Mouse (Mus musculus) testis, postnatal 10 days (tissue): ENCODE measurements at regions not wholly inside any gene's neighbourhood (a gene's known extent, or its start where the extent isn't known, plus 50 kb on each side); places are given as distances from the start of the nearest gene placed in this dataset.
A peak's percentile ranks its signal among the peaks of the same experiment; 100 is the strongest.
"Not testable (repeated sequence)": the region's sequence is repeated elsewhere in the genome, so short reads cannot be mapped to it uniquely, and the experiment has no call there.

Experiments
- DNase-seq: peaks from one replicate; pipeline ENCODE4 v3.0.0; 2021; ENCODE audit warnings: low spot score

DNA sequence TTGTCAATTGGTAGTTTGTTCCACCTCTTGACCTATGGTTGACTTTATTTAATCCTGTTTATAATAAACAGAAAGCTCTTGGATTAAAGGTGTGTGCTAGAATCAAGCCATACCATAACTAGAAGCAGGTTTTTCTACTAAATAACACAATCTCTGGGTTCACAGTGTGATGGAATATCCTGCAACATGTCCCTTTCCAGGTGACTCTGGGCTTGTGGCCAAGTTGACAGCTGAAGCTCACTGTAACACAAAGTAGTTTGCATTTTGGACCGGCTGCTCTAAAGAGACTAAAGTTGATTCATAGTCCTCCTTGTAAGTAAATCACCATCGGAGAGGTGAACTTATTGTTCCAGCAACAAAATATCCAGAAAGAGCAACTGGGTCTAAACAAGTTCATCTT is 149.3 kb upstream of the Kctd3 start:
- no peak for DNase-seq

DNA sequence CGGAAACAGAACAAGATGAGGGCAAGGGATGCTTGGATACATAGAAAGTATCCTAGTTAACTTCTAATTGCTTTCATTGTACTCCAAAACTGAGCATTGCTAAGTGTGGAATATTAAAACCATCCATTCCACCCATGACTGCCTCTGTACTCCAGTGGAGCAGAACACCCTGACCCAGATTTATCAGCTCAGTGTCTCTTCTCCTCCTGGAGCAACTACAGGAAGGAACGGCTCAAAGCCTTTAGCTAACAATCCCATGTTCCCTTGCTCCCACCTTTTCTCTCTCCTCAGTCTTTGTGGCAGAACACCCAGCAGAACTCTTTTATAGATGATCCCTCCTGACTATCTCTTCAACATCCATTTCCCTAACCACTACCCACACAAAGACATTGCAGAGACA is 146.7 kb upstream of the Kctd3 start:
- no peak for DNase-seq

DNA sequence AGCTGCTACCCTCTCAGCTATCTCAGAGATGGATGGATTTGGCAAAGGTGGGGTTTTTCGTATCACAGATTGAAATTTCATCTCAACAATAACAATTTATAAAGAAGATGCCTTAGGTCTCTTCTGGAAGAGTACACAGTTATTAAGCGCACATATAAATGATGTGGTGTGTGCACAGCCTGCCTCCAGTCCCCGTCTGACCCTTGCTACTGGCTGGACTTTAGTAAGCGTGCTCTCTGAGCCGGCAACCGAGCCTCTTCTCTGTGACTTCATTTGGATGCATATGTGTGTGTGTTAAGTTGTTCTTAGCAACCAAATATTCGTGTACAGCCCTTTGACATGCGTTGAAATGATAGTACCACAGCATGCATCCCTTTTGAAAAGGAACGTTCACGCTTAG is 145.5 kb upstream of the Kctd3 start:
- DNase-seq, result no peak

DNA sequence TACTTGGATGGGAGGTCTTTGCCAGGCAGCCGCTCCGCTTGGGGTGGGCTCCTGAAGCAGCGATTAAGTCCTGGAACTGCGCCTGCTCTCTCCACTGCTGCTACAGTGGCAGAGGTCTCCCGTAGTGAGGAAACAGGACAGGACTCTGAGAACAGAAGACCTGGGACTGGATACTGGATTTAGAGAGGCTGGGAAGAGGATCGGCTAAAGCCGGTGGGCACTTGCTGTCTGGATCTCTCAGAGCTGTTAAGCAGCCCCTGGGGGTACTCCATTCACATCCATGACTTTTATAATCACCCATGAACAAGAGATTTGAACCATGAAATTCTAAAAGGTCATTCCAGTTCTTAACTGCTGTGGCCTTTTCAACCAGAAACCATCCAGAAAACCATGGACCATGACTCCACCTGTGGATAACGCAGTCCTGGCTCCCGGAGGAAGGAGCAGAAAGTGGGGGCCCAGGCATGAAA is 135.4 kb upstream of the Kctd3 start:
- no peak for DNase-seq

DNA sequence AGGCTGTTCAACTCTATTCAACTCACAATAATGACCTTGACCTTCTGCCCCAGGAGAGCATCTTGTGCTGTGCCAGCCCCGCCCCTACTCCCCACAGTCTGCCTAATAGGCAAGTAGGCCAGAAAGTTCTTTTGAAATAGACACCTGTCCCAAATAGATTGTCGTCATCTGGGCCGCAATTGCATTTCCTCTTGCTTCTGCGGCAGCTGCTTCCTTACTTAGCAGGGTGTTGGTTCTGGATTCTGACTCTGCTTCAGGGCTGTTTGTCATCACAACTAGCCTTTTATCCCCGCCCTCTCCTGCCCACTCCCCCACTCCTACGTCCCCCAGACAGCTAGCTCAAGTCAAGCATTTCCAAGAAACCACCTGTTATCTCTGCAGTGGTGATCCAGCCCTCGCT is 134.9 kb upstream of the Kctd3 start:
- no peak for DNase-seq

DNA sequence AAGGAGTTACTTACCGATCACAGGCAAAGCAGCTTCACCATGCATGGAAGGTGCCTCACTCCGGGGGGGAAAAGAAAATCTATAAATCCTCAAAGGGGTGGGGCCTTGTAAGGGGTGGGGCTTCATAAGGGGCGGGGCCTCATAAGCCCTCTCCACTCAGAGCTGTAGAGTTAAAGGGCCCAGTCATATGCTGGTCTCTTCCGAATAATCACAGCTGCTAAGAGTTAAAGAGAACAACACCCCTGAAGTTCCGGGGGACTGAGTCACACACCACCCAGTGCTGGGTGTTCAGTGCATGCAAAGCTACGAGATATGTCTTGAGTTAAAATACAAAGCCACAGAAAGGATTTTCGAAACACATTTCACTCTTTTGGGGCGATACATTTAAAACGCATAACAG is 134.1 kb upstream of the Kctd3 start:
- DNase-seq, result no peak

DNA sequence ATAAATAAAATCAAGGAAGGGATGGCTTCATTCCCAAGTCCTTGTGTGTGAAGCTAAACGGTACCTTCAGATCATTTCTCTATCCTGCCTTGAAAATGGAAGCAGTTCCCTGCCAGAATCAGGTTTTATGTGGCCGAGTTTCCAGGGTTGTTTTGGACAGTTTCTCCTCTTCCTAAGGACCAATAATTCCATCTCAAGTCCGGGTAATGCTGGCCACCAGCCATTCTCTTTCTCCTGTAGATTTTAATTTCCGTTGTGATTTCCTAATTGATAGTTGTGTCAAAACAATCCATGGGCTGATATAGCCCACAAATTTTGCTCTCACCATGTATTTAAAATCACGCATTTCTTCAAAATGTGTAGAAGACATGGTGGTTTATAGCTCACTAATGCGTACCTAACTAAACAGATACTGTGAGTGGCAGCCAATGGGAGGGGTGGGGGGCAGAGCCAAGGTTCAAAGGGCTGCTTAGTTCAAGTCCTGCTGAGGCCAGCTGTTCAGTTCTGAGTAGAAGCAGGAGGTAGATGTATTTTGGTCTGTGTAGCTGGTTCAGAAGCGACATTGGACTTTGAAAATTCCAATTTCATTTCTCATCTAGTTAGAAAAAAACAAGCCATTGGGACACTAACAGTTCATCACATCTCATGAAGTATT is 129.2 kb upstream of the Kctd3 start:
- no peak for DNase-seq

DNA sequence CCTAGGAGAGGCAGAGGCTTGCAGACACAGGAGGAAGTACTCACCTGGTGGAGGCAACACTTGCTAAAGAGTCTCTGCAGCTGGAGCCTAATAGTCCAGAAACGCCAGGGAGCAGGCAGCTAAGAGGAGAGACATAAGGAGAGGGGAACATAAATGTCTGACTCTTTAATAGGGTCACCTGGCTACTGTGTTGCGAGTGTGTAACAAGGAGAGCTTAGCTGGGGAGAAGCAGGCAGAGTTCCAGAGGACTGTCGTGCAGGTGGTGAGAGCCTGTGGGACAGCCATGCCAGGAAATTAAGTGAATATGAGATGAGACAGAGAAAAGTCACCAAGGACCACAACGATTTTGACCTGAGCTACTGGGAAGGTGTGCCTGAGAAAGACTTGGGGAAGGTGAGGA is 128.2 kb upstream of the Kctd3 start:
- no peak for DNase-seq

DNA sequence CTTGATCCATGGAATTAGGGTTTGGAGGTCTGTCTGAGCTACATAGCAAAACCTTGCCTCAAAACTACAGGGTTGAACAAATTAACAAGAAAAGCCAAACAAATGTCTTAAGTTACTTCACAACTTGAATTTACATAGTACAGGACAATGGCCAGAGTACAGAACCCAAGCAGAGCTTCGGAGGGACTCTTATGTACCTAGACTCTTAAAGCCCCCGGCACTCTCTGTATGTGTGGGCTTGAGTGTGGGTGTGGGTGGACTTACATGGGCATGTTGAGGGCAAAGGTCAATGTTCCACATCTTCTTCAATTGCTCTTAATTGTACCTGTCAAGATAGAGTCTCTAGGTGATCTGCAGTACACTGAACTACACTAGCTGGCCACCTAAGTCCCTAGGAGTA is 121.1 kb upstream of the Kctd3 start:
- DNase-seq, result no peak

DNA sequence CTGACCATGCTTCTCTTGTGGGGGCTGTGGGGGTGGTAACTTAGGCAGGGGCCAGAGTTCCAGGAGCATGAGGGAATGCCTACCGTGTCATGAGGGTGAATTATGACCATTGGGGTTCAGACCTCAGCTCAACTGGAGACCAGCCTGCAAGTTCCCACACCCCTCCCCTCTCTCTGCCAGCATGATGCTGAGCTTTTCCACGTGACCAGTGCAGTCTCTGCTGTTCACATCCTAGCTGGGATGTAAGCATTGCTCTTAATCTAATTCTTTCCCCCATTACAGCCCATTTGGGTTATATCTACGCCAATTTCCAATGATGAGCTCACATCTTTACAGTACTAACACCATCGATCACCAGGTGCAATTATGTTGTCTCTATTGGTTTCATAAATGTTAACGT is 120.6 kb upstream of the Kctd3 start:
- DNase-seq, result not testable (repeated sequence)

DNA sequence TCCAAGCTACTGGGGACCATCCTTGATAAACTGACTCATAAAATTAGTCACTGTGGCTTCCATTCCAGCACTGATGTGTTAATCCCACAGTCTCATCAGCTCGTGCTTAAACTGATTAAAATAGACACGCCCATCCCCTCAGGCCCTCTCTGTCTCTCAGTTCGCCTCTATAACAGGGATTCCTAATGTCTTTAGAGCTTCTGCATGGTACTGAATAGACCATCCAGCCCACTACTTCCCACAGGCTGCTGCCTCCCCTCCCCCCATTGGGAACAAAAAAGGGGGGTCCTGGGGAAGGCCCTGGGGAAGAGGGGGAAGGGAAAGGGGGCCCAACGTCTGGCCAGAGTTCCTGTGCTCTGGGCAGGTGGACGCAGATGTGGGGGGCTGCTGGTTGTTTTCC is 119.7 kb upstream of the Kctd3 start:
- DNase-seq, result no peak

DNA sequence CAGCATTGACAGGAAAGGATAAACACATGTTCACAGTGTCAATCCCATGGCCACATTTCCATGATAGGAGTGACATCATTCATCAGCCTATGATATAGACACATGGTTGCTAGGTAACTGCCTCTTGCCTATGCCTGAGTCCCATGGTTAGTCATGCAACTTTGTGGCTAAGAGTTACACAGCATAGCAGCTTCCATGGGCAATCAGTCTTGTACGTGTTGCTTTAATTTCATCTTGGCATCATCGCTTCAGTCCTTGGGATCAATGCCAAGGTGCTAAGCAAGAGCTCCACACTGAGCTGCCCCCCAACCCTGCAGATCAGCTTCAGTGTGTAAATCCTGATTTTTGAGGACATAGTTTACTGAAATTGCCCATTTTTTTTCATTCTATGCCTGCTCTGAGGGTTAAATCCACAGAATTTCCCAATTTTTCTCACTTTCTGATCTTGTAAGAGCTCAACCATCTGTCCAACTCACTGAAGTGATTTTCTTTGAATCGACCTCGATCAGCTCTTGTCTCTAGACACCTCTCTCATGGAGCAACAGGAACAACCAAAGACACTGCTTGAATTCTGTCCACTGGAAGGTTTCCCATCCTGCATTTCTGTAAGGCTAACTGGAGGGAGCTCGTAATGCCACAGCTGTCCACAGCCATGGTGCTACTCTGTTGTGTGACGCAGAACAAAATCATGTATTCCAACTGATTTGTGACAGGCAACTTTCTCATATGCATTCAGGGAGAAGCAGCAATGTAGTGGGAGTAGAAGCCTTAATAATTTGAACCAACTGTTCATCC is 112.5 kb upstream of the Kctd3 start:
- DNase-seq, result no peak

DNA sequence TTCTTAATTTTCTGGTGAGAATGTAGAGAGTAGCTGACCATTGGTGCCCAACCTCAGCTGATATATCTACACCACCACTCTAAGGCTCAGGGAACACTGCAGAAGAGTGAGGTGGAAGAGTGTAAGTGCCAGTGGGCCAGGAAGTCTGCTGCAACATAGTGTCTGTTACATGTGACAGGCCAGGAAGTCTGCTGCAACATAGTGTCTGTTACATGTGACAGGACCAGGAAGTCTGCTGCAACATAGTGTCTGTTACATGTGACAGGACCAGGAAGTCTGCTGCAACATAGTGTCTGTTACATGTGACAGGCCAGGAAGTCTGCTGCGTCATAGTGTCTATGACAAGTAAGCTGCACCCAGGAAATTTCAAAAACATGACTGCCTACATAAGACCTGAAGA is 111.4 kb upstream of the Kctd3 start:
- DNase-seq, result not testable (repeated sequence)

DNA sequence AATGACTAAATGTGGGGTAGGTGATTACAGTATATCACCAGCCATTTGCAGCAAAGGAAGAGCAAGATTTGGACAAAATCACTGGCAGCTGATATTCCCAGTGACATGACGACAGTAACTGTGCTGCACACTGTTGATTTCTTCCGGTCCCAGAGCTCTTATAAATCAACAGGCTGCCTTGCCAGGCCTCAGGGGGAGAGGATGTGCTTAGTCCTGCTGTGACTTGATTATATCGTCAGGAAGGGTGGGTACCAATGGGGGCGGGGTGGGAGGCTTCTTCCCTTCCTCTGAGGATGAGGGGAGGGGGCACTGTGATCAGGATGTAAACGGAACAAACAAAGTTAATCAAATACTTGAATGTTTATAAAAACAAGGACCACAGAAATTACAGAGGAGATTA is 110.9 kb upstream of the Kctd3 start:
- DNase-seq, result no peak

DNA sequence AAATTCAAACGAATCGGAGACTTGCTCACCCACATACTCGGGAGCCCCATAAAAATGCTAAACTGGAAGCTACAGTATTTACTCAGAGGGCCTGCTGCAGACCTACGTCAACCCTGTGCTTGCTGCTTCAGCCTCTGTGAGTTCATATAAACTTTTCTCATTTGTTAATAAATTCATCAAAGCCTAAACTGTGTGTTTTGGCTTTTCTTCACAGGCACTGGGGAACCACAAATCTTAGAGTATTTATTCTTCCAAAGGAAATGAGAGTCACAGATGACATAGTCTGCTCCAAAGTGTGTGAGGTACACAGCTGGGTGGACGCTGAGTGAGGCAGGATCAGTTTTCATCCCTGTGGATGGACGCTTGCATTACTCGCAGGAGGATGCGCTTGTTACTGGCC is 108.3 kb upstream of the Kctd3 start:
- no peak for DNase-seq

DNA sequence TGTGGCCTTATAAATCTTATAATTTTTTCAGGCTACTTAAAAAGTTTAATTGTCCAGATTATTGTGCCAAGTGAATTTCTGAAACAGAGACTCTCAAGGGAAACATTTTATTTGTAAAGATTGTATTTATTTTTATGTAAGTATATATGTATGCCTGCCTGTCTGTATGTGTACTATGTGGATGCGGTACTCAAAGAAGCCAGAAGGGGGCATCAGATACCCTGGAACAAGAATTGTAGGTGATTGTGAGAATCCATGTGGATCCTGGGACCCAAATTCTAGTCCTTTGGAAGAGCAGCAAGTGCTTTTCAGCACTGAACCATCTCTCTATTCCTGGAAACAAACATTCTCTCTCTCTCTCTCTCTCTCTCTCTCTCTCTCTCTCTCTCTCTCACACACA is 107.6 kb upstream of the Kctd3 start:
- DNase-seq, result no peak

DNA sequence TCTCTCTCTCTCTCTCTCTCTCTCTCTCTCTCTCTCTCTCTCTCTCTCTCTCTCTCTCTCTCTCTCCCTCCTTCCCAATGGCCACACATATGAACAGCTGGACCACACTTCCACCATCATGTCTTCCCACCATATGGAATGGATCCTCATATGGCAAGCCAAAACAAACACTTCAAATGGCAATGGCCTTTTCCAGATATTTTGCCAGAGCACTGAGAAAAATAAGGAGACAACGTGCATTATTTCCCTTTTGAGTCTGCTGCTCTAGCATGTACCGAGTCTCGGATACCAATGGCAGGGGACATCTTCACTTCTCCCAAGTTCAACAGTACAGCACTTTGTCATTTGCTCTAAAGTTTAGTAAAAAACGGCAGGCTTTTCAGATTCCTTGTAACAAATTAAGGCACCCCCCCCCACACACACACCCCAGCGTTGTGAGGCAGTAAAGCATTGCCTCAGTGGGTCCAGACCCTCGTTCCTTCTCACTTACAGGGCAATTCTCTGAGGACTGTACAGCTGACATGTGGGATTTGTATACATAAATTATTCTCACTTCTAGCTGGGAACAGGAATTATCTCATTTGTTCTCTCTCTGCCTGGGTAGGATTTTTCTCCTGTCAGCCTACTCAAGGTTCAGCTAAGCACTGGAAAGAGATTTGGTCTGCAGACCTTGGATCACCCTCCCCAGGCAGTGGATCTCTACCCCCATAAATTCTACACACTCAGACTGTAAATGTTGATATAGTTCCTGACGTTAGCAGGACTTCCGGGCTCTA is 100.8 kb upstream of the Kctd3 start:
- no peak for DNase-seq

DNA sequence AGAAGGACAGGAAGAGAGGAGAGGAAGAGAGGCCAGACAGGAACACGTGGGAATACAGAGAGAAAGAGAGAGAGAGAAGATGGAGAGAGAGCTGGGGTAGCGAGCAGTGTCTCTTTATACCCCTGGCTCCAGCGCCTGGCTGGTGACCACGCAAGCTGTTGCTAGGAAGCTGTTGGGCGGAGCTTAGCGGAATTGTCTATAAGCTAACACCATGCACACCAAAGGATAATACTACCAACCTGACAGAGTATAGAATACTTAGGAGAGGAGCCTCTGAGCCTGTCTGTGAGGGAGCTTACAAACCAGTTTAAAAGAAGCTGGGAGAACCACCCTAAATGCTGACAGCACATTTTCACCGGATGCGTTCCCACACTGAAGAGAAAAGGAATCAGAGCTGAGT is 100.2 kb upstream of the Kctd3 start:
- DNase-seq, result peak; percentile 47

DNA sequence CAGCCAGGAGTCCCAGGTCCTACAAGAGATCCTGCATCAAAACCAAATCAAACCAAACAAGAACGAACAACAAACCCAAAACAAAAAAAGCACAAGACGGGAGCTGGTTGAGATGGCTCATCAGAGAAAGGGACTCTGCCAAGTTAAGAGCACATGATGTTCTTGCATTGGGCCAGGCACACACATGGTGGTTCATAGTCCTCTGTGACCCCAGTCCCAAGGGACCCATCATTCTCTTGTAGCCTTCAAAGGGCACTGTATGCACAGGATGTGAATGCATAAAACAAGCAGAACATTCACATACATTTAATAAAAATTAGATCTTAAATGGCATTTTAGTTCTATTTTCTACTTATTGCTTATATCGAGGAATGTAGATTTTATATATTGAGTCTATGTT is 99.5 kb upstream of the Kctd3 start:
- peak; percentile 46 for DNase-seq

DNA sequence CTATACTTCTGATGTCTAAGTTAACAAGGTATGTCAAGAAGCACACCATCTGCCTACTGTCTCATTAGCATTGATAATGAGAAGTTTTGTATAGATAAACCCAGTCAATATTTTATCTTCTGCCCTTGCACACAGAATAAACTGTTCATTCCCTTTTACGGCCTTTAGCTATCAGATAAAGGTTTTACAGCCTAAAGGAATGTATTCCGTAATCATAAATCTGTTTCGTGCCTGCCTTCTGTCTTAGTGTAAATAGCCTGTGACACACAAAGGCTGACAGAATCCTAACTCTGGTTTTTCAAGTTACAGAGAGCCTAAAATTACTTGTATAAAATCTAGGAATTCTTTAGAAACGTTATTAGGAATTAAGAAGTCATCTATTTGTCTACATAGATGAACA is 97.6 kb upstream of the Kctd3 start:
- DNase-seq, result no peak

DNA sequence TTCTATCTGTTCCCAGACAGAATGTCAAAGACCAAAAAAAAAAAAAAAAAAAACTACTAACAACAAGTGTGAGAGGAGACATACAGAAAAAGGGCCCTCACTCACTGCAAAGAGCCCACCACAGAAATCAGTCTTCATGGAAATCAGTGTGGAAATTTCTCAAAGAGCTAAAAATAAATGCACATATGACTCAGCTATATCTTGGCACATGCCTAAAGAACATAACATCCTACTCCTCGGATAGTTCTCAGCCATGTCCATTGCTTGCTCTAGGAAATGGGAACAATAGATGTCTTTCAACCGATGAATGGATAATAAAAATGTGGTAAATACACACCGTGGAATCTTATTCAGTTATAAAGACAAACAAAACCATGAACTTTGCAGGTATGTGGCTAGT is 95.1 kb upstream of the Kctd3 start:
- DNase-seq, result no peak

DNA sequence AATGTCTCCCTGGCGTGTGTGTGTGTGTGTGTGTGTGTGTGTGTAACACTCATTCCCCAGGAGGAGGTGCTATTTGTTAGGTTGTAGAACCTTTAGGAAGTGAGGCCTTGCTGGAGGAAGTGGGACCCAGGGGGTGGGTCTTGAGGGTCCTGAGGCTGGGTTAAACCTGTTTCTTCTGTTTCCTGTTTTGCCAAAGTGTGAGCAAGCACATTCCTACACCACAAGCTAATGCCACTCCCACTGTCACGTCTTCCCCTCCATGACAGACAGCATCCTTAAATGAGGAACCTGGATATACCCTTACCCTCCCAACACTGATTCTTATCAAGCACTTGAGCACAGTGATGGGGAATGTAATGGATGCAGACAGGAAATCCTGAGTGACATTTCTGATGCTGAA is 91.5 kb upstream of the Kctd3 start:
- no peak for DNase-seq

DNA sequence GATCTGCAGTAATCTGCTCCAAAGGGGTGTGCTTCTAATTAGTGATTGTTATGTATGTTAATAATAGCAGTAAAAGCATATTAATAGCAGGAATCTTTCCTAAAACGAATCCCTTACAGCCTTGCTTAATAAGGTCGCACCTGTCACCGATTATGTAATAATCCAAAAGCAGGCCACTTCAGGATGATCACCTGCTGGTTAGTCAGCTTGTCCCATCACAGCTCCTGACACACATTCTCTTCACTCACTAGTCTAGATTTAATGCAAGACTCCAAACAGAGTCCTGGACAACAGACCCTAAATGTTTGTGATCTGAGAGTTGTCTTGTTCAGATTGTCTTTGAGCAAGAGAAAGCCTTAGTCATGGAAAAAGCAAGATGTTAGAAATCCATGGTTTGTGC is 85.2 kb upstream of the Kctd3 start:
- DNase-seq, result no peak
